Mouse (Mus musculus) heart, postnatal 0 days (tissue): ENCODE measurements around the gene Camta1.

ENCODE experiments used
- CTCF ChIP-seq: IDR thresholded peaks from 2 replicates; pipeline ENCODE4 v1.5.1; 2016; ENCODE audit warnings: antibody characterized with exemption, control low read depth, low read depth
- EP300 ChIP-seq: IDR thresholded peaks from 2 replicates; pipeline ENCODE4 v1.6.1; 2016; ENCODE audit warnings: antibody characterized with exemption, low read depth

- TF ChIP-seq CTCF (no peak), EP300 (no peak)
Observed at GRCm38 (mm10) chr4:151310056-151310685, 551.5 kb downstream of the Camta1 start.
